Mouse (Mus musculus): Measurements from ENCODE around the gene Nhsl2. TPM values are rescaled to one million over a fixed set of nuclear protein-coding genes. Genes with fewer than 3 reads are reported as not detected.

Gene Nhsl2
- polyA plus RNA-seq, 1 experiment from 2014 or later = 10.5 TPM

DNA sequence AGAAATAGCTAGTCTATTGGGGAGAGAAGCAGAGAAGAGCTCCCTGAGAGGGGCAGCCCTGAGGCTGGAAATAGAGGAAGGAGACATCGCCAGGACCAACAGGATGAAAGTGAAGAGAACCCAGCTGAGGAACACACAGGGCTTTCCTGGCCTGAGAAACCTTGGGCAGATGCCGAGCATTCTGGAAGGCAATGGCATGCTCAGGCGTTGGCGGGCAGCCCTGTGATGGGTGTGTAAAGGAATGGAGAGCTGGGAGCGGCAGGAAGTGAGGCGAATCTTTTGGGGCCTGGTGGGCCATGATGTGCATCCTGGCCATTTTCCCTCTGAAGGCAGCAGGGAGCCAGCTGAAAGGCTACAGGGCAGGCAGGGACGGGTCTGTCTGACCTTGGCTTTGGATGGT lies 83.1 kb downstream of the Nhsl2 start:
- H3K4me3 ChIP-seq (replicated peaks; ENCODE audit: low read length) = no peak overlapping the region
- no peaks in the 10 kb centered on the region for H3K36me3 ChIP-seq (ENCODE audit: control insufficient read depth, insufficient read depth, low read length)
- H3K9me3 ChIP-seq (replicated peaks; ENCODE audit: control insufficient read depth, low read length) = no peaks in the 10 kb centered on the region
- ATAC-seq (ENCODE audit: insufficient read depth, low FRiP score) = no peak
- no peak overlapping the region for H3K9ac ChIP-seq (ENCODE audit: low read length)
- no peak overlapping the region for H3K27ac ChIP-seq (ENCODE audit: low read length)
- H3K4me2 ChIP-seq (ENCODE audit: low read depth, low read length) = no peak overlapping the region
- no peaks in the 10 kb centered on the region for H3K4me1 ChIP-seq (ENCODE audit: control insufficient read depth, insufficient read depth, low read length)
- H3K27me3 ChIP-seq (ENCODE audit: control insufficient read depth, insufficient read depth, low read length) = no peaks in the 10 kb centered on the region; the same call in 1 of the 2 replicates
- 81% methylated on average over 7 of the region's 7 CpGs for WGBS

DNA sequence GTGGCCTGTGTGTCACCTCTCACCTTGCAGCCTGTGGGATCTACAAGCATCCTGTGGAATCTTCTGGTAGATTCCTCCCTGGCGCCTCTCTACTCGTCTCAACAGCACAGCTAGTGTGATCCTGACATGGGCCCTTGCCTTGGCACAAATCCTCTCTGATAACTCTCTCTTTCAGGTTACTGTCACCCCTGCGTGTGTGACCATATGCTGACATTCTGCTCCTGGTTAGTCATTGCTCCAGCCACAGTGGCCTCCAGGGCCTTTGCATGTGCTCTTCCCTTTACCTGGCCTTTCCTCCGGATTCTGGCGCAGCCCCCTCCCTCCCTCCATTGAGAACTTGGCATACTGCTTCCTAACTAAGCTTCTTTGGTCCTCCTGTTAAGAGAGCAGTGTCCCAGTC lies 84.2 kb downstream of the Nhsl2 start:
- ATAC-seq (ENCODE audit: insufficient read depth, low FRiP score) = no peak
- Histone ChIP-seq H3K4me3 (replicated peaks; ENCODE audit: low read length) (no peak overlapping the region), H3K27ac (ENCODE audit: low read length) (no peak overlapping the region), H3K9ac (ENCODE audit: low read length) (no peak overlapping the region), H3K4me2 (ENCODE audit: low read depth, low read length) (no peak overlapping the region), H3K4me1 (ENCODE audit: control insufficient read depth, insufficient read depth, low read length) (no peaks in the 10 kb centered on the region), H3K36me3 (ENCODE audit: control insufficient read depth, insufficient read depth, low read length) (no peaks in the 10 kb centered on the region), H3K27me3 (ENCODE audit: control insufficient read depth, insufficient read depth, low read length) (peaks cover 2% of the 10 kb centered on the region), H3K9me3 (replicated peaks; ENCODE audit: control insufficient read depth, low read length) (no peaks in the 10 kb centered on the region)
- WGBS = 75% methylated on average over 5 of the region's 5 CpGs

DNA sequence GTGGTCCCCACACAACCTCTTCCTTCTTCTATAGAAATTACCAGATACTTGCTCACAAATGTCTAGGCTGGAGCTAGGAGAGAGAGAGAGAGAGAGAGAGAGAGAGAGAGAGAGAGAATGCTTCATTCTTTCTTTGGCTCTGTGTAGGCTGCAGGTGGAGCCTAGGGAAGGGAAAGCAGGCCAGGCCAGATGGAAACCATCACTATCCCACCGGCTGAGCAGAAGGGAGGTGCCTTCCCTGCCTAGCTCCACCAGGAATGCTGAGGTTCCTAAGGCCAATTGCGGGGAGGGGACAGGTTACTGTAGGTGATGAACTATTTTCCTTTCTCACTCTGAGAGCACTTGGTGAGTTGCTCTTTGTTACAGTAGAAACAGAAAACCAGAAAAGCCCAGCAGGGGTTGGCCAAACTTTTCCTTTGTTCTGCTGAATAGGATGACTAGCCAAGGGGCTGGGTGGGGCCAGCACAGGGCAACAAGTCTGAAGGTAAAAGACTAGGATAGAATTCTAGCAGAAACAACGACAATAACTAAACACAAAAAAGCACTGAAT lies 86.2 kb downstream of the Nhsl2 start:
- Histone ChIP-seq H3K9me3 (replicated peaks; ENCODE audit: control insufficient read depth, low read length) (no peaks in the 10 kb centered on the region), H3K36me3 (ENCODE audit: control insufficient read depth, insufficient read depth, low read length) (no peaks in the 10 kb centered on the region), H3K4me2 (ENCODE audit: low read depth, low read length) (no peak overlapping the region), H3K4me3 (replicated peaks; ENCODE audit: low read length) (no peak overlapping the region), H3K9ac (ENCODE audit: low read length) (no peak overlapping the region), H3K27me3 (ENCODE audit: control insufficient read depth, insufficient read depth, low read length) (peaks cover 3% of the 10 kb centered on the region), H3K27ac (ENCODE audit: low read length) (no peak overlapping the region), H3K4me1 (ENCODE audit: control insufficient read depth, insufficient read depth, low read length) (no peaks in the 10 kb centered on the region)
- 31% methylated on average over 3 of the region's 3 CpGs for WGBS
- ATAC-seq (ENCODE audit: insufficient read depth, low FRiP score) = no peak

DNA sequence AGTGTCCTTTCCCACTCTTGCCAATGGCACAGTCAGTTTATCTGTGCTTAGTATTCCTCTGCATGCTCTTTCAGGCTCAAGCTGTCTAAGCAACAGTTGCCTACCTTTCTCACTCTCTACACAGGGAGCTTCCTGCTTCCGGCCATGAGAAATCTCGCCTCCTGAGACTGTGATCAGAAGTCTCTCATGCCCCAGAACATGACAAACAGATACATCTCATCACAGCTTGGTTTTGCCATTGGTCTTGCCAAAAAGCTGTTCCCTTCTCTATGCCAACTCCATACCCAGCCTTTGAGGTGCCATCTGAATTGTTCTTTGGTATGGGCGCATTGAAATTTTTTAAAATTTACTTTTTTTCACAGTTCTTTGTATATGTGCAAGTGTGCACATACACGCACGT lies 90.3 kb downstream of the Nhsl2 start:
- H3K4me1 ChIP-seq (ENCODE audit: control insufficient read depth, insufficient read depth, low read length) = no peaks in the 10 kb centered on the region
- no peak overlapping the region for H3K4me2 ChIP-seq (ENCODE audit: low read depth, low read length)
- ATAC-seq (ENCODE audit: insufficient read depth, low FRiP score) = no peak
- H3K36me3 ChIP-seq (ENCODE audit: control insufficient read depth, insufficient read depth, low read length) = no peaks in the 10 kb centered on the region
- no peak overlapping the region for H3K4me3 ChIP-seq (replicated peaks; ENCODE audit: low read length)
- peaks cover 6% of the 10 kb centered on the region for H3K27me3 ChIP-seq (ENCODE audit: control insufficient read depth, insufficient read depth, low read length)
- 90% methylated on average over 5 of the region's 5 CpGs for WGBS
- H3K27ac ChIP-seq (ENCODE audit: low read length) = no peak overlapping the region
- no peak overlapping the region for H3K9ac ChIP-seq (ENCODE audit: low read length)
- no peaks in the 10 kb centered on the region for H3K9me3 ChIP-seq (replicated peaks; ENCODE audit: control insufficient read depth, low read length)

DNA sequence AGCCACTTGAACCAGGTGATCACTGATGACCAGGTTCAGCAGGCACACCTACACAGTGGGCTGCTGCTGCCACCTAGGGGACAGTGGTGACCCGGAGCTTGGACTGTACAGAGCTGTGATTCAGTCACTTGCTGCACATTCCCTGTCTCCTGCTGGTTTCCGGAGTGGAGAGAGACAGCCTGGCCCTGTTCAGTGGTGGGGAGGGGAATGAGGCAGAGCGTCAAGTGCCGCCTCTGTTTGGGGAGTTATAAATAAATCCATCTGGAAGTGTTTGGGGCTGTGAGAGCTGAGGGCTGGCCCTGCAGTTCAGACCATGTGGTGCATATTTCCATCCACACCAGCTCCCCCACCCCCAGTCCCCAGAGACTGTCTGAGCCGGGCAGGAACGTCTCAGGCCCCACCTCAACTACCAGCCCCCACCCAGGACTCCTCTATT lies 93.3 kb downstream of the Nhsl2 start:
- 19% methylated on average over 6 of the region's 6 CpGs for WGBS
- H3K36me3 ChIP-seq (ENCODE audit: control insufficient read depth, insufficient read depth, low read length) = no peaks in the 10 kb centered on the region
- no peak overlapping the region for H3K4me3 ChIP-seq (replicated peaks; ENCODE audit: low read length)
- no peak overlapping the region for H3K27ac ChIP-seq (ENCODE audit: low read length)
- H3K4me2 ChIP-seq (ENCODE audit: low read depth, low read length) = no peak overlapping the region
- no peaks in the 10 kb centered on the region for H3K4me1 ChIP-seq (ENCODE audit: control insufficient read depth, insufficient read depth, low read length)
- H3K9me3 ChIP-seq (replicated peaks; ENCODE audit: control insufficient read depth, low read length) = no peaks in the 10 kb centered on the region
- H3K27me3 ChIP-seq (ENCODE audit: control insufficient read depth, insufficient read depth, low read length) = peaks cover 6% of the 10 kb centered on the region
- no peak overlapping the region for H3K9ac ChIP-seq (ENCODE audit: low read length)
- peak; percentile 89 for ATAC-seq (ENCODE audit: insufficient read depth, low FRiP score)

DNA sequence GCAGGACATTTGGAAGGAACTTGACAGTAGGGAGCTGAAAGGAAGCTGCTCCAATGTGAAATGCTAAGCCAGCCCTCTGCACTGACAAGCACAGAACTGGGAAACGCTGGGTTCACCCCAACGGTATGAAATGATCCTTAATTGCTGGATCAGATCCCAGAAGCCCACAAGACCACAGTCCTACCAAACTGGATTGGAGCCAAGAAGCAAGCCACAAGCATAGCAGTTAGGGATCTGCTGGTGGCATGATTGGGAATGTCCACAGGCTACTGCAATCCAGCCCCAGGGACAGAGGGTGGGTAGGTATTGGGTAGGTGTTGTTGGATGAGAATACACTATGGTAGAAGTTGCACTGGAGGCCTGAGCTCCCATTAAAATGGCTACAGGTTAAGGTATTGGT lies 94.6 kb downstream of the Nhsl2 start:
- no peak overlapping the region for H3K4me2 ChIP-seq (ENCODE audit: low read depth, low read length)
- H3K9ac ChIP-seq (ENCODE audit: low read length) = no peak overlapping the region
- H3K36me3 ChIP-seq (ENCODE audit: control insufficient read depth, insufficient read depth, low read length) = no peaks in the 10 kb centered on the region
- H3K27me3 ChIP-seq (ENCODE audit: control insufficient read depth, insufficient read depth, low read length) = peaks cover 3% of the 10 kb centered on the region; the same call in 1 of the 2 replicates
- no peak overlapping the region for H3K27ac ChIP-seq (ENCODE audit: low read length)
- 50% methylated on average over 2 of the region's 2 CpGs for WGBS
- no peaks in the 10 kb centered on the region for H3K4me1 ChIP-seq (ENCODE audit: control insufficient read depth, insufficient read depth, low read length)
- no peak for ATAC-seq (ENCODE audit: insufficient read depth, low FRiP score)
- H3K4me3 ChIP-seq (replicated peaks; ENCODE audit: low read length) = no peak overlapping the region
- no peaks in the 10 kb centered on the region for H3K9me3 ChIP-seq (replicated peaks; ENCODE audit: control insufficient read depth, low read length)

DNA sequence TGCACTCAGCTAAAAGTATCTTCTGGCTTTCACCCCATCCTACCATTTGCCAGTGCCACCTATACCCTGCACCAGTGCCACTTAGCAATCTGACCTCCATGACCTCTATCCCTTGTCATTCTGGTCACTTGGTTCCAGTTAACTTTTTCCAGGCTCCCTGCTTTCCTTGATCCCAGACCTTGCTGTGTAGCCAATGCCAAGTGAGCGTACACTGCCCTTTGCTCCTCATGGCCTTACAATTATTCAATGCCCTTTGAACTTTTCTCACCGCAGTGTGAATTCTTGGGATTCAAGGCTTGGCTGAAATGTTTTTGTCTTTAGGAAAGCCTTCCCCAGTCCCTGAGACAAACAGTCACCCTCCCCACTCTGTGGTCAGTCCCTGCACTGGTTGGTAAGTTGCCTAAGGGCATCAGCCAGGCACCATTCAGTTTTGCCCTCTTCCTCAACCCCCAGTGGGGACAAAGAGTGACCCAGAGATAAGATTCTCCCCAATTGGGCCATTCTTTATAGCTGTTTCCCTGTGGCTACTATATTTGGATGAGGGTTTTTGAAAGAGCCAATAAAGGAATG lies 95.7 kb downstream of the Nhsl2 start:
- peaks cover 3% of the 10 kb centered on the region; the same call in 1 of the 2 replicates for H3K27me3 ChIP-seq (ENCODE audit: control insufficient read depth, insufficient read depth, low read length)
- no peak for ATAC-seq (ENCODE audit: insufficient read depth, low FRiP score)
- H3K9ac ChIP-seq (ENCODE audit: low read length) = no peak overlapping the region
- no peaks in the 10 kb centered on the region for H3K36me3 ChIP-seq (ENCODE audit: control insufficient read depth, insufficient read depth, low read length)
- no peaks in the 10 kb centered on the region for H3K9me3 ChIP-seq (replicated peaks; ENCODE audit: control insufficient read depth, low read length)
- H3K27ac ChIP-seq (ENCODE audit: low read length) = no peak overlapping the region
- H3K4me2 ChIP-seq (ENCODE audit: low read depth, low read length) = no peak overlapping the region
- H3K4me3 ChIP-seq (replicated peaks; ENCODE audit: low read length) = no peak overlapping the region
- whole genome bisulfite sequencing = 82% methylated on average over 2 of the region's 2 CpGs
- H3K4me1 ChIP-seq (ENCODE audit: control insufficient read depth, insufficient read depth, low read length) = no peaks in the 10 kb centered on the region

DNA sequence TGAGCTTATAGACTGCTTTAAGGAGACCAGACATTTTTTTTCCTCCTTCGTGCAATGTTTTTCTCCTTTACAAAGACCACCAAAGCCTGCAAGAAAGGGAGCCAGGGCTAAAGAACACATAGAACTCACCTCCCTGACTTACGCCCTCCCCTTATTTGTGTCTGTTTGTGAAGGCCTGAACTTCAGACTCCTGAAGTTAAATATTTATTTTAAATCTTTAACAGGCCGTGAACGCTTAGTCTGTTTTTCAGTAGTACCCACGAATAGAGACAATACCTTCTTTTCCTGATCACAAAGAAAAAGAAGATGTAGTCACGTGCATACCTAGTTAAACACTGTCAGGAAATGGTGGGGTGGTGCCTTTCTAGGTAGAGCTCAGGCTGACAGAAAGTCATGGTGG lies 103.3 kb downstream of the Nhsl2 start:
- H3K4me2 ChIP-seq (ENCODE audit: low read depth, low read length) = no peak overlapping the region
- H3K9ac ChIP-seq (ENCODE audit: low read length) = no peak overlapping the region
- no peak overlapping the region for H3K4me3 ChIP-seq (replicated peaks; ENCODE audit: low read length)
- H3K36me3 ChIP-seq (ENCODE audit: control insufficient read depth, insufficient read depth, low read length) = no peaks in the 10 kb centered on the region
- no peaks in the 10 kb centered on the region for H3K9me3 ChIP-seq (replicated peaks; ENCODE audit: control insufficient read depth, low read length)
- no peak overlapping the region for H3K27ac ChIP-seq (ENCODE audit: low read length)
- ATAC-seq (ENCODE audit: insufficient read depth, low FRiP score) = no peak
- H3K4me1 ChIP-seq (ENCODE audit: control insufficient read depth, insufficient read depth, low read length) = peaks cover 6% of the 10 kb centered on the region; the same call in 1 of the 2 replicates
- WGBS = 55% methylated on average over 6 of the region's 6 CpGs
- no peaks in the 10 kb centered on the region; the same call in 1 of the 2 replicates for H3K27me3 ChIP-seq (ENCODE audit: control insufficient read depth, insufficient read depth, low read length)

DNA sequence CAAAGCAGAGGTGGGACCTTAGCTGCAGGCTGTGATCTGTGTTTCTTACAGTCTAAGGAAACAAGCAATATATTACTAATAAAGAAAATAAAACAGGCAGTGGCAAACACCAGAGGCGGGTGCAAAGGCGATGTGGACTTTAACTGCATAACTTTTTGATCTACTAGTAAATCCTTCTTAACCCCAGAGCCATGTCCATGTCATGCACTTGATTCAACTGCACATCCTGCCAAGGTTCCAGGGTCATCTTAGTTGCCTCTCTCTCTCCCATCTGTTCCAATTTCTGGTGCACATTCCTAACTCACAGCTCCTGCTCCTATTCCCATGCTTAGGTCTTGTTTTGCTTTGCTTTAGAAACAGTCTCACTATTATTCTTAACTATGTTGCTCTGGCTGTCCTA lies 104.1 kb downstream of the Nhsl2 start:
- Histone ChIP-seq H3K4me3 (replicated peaks; ENCODE audit: low read length) (no peak overlapping the region), H3K9ac (ENCODE audit: low read length) (no peak overlapping the region), H3K36me3 (ENCODE audit: control insufficient read depth, insufficient read depth, low read length) (no peaks in the 10 kb centered on the region), H3K4me2 (ENCODE audit: low read depth, low read length) (no peak overlapping the region), H3K4me1 (ENCODE audit: control insufficient read depth, insufficient read depth, low read length) (peaks cover 6% of the 10 kb centered on the region; the same call in 1 of the 2 replicates), H3K9me3 (replicated peaks; ENCODE audit: control insufficient read depth, low read length) (no peaks in the 10 kb centered on the region), H3K27ac (ENCODE audit: low read length) (no peak overlapping the region), H3K27me3 (ENCODE audit: control insufficient read depth, insufficient read depth, low read length) (peaks cover 4% of the 10 kb centered on the region; the same call in 1 of the 2 replicates)
- WGBS = 96% methylated on average over 2 of the region's 2 CpGs
- ATAC-seq (ENCODE audit: insufficient read depth, low FRiP score) = no peak

All from stomach, embryonic 16.5 days (tissue).